Mouse (Mus musculus) hindbrain, embryonic 14.5 days (tissue): ENCODE measurements around the gene Gpc5. TPM values are rescaled to one million over a fixed set of nuclear protein-coding genes. Genes with fewer than 3 reads are reported as not detected.

Experiments
- ATAC-seq: fragments of 200-750 bp; cut with Nextera tagmentation; 2 replicates; pipeline ENCODE4 v1.8.0; 2017; ENCODE audit warnings: moderate number of reproducible peaks, mild to moderate bottlenecking, moderate TSS enrichment, moderate library complexity; ENCODE audit not compliant: low FRiP score
- DNase-seq: peaks from one replicate; pipeline ENCODE4 v3.0.0-alpha.2; 2015; ENCODE audit warnings: low spot score
- H3K27ac ChIP-seq: fragments of 300-500 bp; sonication (generic); 2 replicates; pipeline ENCODE4 v1.5.1; 2014; ENCODE audit warnings: mild to moderate bottlenecking, moderate library complexity
- H3K27me3 ChIP-seq: fragments of 300-500 bp; sonication (generic); 2 replicates; pipeline ENCODE4 v1.6.1; 2014; ENCODE audit warnings: mild to moderate bottlenecking, low read length, mixed read lengths; ENCODE audit not compliant: control insufficient read depth, insufficient read depth
- H3K36me3 ChIP-seq: fragments of 300-500 bp; sonication (generic); replicated peaks from 2 replicates; pipeline ENCODE4 v1.6.1; 2014; ENCODE audit not compliant: control insufficient read depth, insufficient read depth
- H3K4me1 ChIP-seq: fragments of 300-500 bp; sonication (generic); replicated peaks from 2 replicates; pipeline ENCODE4 v1.6.1; 2014; ENCODE audit warnings: antibody characterized with exemption, low read length, mixed read lengths; ENCODE audit not compliant: control insufficient read depth, insufficient read depth
- H3K4me2 ChIP-seq: fragments of 300-500 bp; sonication (generic); replicated peaks from 2 replicates; pipeline ENCODE4 v1.6.1; 2014; ENCODE audit warnings: mild to moderate bottlenecking, moderate library complexity
- H3K4me3 ChIP-seq: fragments of 300-500 bp; sonication (generic); replicated peaks from 2 replicates; pipeline ENCODE4 v1.5.1; 2014; ENCODE audit warnings: mild to moderate bottlenecking, low read length
- H3K9ac ChIP-seq: fragments of 300-500 bp; sonication (generic); 2 replicates; pipeline ENCODE4 v1.6.1; 2014
- H3K9me3 ChIP-seq: fragments of 300-500 bp; sonication (generic); 2 replicates; pipeline ENCODE4 v1.6.1; 2016; ENCODE audit warnings: low read length; ENCODE audit not compliant: control insufficient read depth
- WGBS: fragments of 180-500 bp; shearing (Covaris S2); extraction: QIAGEN DNeasy Blood & Tissue Kit; methylation state at CpG from one replicate; pipeline ENCODE4 v1.1.7; 2014; 5-methylcytosine and 5-hydroxymethylcytosine counted together
- polyA plus RNA-seq: library from polyadenylated mRNA; unstranded; fragments of >200 nt; fragmentation: Nextera tagmentation; extraction: Ambion mirVana; gene quantifications from 2 replicates; pipeline ENCODE4 v1.2.1, GENCODE M21; 2014

Gene Gpc5
- polyA plus RNA-seq, 1 experiment from 2014 or later, result 11.9 TPM

- no peaks in the 10 kb centered on the region for H3K27me3 ChIP-seq
- H3K27ac ChIP-seq, result no peak overlapping the region
- H3K4me2 ChIP-seq, result no peak overlapping the region
- H3K9ac ChIP-seq, result no peak overlapping the region
- H3K4me3 ChIP-seq, result no peak overlapping the region
- ATAC-seq (peak; percentile 60; the same call in 1 of the 2 replicates), DNase-seq (no peak)
- no peaks in the 10 kb centered on the region for H3K4me1 ChIP-seq
- 13% methylated on average over 2 of the region's 2 CpGs for WGBS
- H3K9me3 ChIP-seq, result no peaks in the 10 kb centered on the region
- H3K36me3 ChIP-seq, result no peaks in the 10 kb centered on the region
Measured at GRCm38 (mm10) chr14:115616305-115616704, 524.3 kb downstream of the Gpc5 start.

GRCm38 (mm10) chr14:115616846-115617245, 524.8 kb downstream of the Gpc5 start:
- Histone ChIP-seq H3K36me3 (no peaks in the 10 kb centered on the region), H3K27me3 (no peaks in the 10 kb centered on the region), H3K9me3 (no peaks in the 10 kb centered on the region), H3K4me3 (no peak overlapping the region), H3K9ac (no peak overlapping the region), H3K4me1 (no peaks in the 10 kb centered on the region), H3K27ac (no peak overlapping the region), H3K4me2 (no peak overlapping the region)
- DNase-seq, result peak; percentile 64
- 18% methylated on average over 7 of the region's 7 CpGs for WGBS
- peak; percentile 91 for ATAC-seq

GRCm38 (mm10) chr14:115620473-115620872, 528.5 kb downstream of the Gpc5 start:
- H3K9ac ChIP-seq, result no peak overlapping the region
- H3K9me3 ChIP-seq, result peaks cover 3% of the 10 kb centered on the region; the same call in 1 of the 2 replicates
- H3K4me1 ChIP-seq, result no peaks in the 10 kb centered on the region
- ATAC-seq (no peak), DNase-seq (no peak)
- no peak overlapping the region for H3K4me3 ChIP-seq
- H3K36me3 ChIP-seq, result no peaks in the 10 kb centered on the region
- no peaks in the 10 kb centered on the region for H3K27me3 ChIP-seq
- no peak overlapping the region for H3K4me2 ChIP-seq
- no peak overlapping the region for H3K27ac ChIP-seq

- H3K4me3 ChIP-seq, result no peak overlapping the region
- ATAC-seq (no peak), DNase-seq (no peak)
- H3K9me3 ChIP-seq, result 0 out of 2 replicates have a peak, but pooled peaks cover 5% of the 10 kb centered on the region
- H3K36me3 ChIP-seq, result no peaks in the 10 kb centered on the region
- no peak overlapping the region for H3K4me2 ChIP-seq
- no peak overlapping the region for H3K9ac ChIP-seq
- H3K27me3 ChIP-seq, result no peaks in the 10 kb centered on the region
- WGBS, result 54% methylated on average over 7 of the region's 7 CpGs
- H3K27ac ChIP-seq, result no peak overlapping the region
- H3K4me1 ChIP-seq, result no peaks in the 10 kb centered on the region; the same call in 1 of the 2 replicates
Measured at GRCm38 (mm10) chr14:115631160-115631898, 539.3 kb downstream of the Gpc5 start.

GRCm38 (mm10) chr14:115633311-115633710, 541.3 kb downstream of the Gpc5 start:
- H3K4me1 ChIP-seq, result no peaks in the 10 kb centered on the region; the same call in 1 of the 2 replicates
- 84% methylated on average over 1 of the region's 1 CpGs for WGBS
- DNase-seq (no peak), ATAC-seq (no peak)
- no peaks in the 10 kb centered on the region for H3K27me3 ChIP-seq
- H3K4me2 ChIP-seq, result no peak overlapping the region
- H3K4me3 ChIP-seq, result no peak overlapping the region
- no peak overlapping the region for H3K27ac ChIP-seq
- no peak overlapping the region for H3K9ac ChIP-seq
- no peaks in the 10 kb centered on the region for H3K36me3 ChIP-seq
- H3K9me3 ChIP-seq, result 0 out of 2 replicates have a peak, but pooled peaks cover 5% of the 10 kb centered on the region

- no peak for ATAC-seq
- H3K27me3 ChIP-seq, result no peaks in the 10 kb centered on the region
- no peak for DNase-seq
- no peaks in the 10 kb centered on the region for H3K9me3 ChIP-seq
- WGBS, result 53% methylated on average over 2 of the region's 2 CpGs
- no peak overlapping the region for H3K27ac ChIP-seq
- H3K36me3 ChIP-seq, result no peaks in the 10 kb centered on the region
- H3K9ac ChIP-seq, result no peak overlapping the region
- H3K4me2 ChIP-seq, result no peak overlapping the region
- no peak overlapping the region for H3K4me3 ChIP-seq
- no peaks in the 10 kb centered on the region for H3K4me1 ChIP-seq
Measured at GRCm38 (mm10) chr14:115679875-115680274, 587.9 kb downstream of the Gpc5 start.

GRCm38 (mm10) chr14:115746013-115746412, 654.0 kb downstream of the Gpc5 start:
- no peak overlapping the region for H3K27ac ChIP-seq
- H3K4me2 ChIP-seq, result no peak overlapping the region
- H3K4me1 ChIP-seq, result no peaks in the 10 kb centered on the region
- H3K27me3 ChIP-seq, result no peaks in the 10 kb centered on the region
- ATAC-seq, result no peak
- H3K36me3 ChIP-seq, result no peaks in the 10 kb centered on the region
- DNase-seq, result no peak
- WGBS, result 88% methylated on average over 1 of the region's 1 CpGs
- H3K9me3 ChIP-seq, result no peaks in the 10 kb centered on the region
- H3K4me3 ChIP-seq, result no peak overlapping the region
- no peak overlapping the region for H3K9ac ChIP-seq

GRCm38 (mm10) chr14:115760241-115760640, 668.2 kb downstream of the Gpc5 start:
- WGBS, result 85% methylated on average over 5 of the region's 5 CpGs
- H3K36me3 ChIP-seq, result no peaks in the 10 kb centered on the region

GRCm38 (mm10) chr14:115779382-115780177, 687.6 kb downstream of the Gpc5 start:
- no peak overlapping the region for H3K4me3 ChIP-seq
- ATAC-seq (peak; percentile 76; the same call in 1 of the 2 replicates), DNase-seq (peak; percentile 29)
- H3K9ac ChIP-seq, result no peak overlapping the region
- H3K4me2 ChIP-seq, result no peak overlapping the region
- WGBS, result 62% methylated on average over 7 of the region's 7 CpGs
- no peak overlapping the region for H3K27ac ChIP-seq
- no peaks in the 10 kb centered on the region for H3K27me3 ChIP-seq
- H3K36me3 ChIP-seq, result no peaks in the 10 kb centered on the region
- no peaks in the 10 kb centered on the region for H3K9me3 ChIP-seq
- H3K4me1 ChIP-seq, result no peaks in the 10 kb centered on the region

More at GRCm38 (mm10) chr14:115760241-115760640, 668.2 kb downstream of the Gpc5 start:
- DNase-seq (no peak), ATAC-seq (no peak)
- no peaks in the 10 kb centered on the region for H3K27me3 ChIP-seq
- no peaks in the 10 kb centered on the region for H3K9me3 ChIP-seq
- H3K27ac ChIP-seq, result no peak overlapping the region
- no peak overlapping the region for H3K4me2 ChIP-seq
- no peaks in the 10 kb centered on the region for H3K4me1 ChIP-seq
- H3K9ac ChIP-seq, result no peak overlapping the region
- no peak overlapping the region for H3K4me3 ChIP-seq
